Mouse (Mus musculus) embryonic facial prominence, embryonic 10.5 days (tissue): ENCODE measurements around the gene Plekhf1. TPM values are rescaled to one million over a fixed set of nuclear protein-coding genes. Genes with fewer than 3 reads are reported as not detected.

ENCODE experiments used
- DNase-seq: peaks from one replicate; pipeline ENCODE4 v3.0.0-alpha.2; 2017; ENCODE audit warnings: low spot score
- H3K27ac ChIP-seq: fragments of 300-500 bp; sonication (generic); replicated peaks from 2 replicates; pipeline ENCODE4 v1.5.1; 2016; ENCODE audit warnings: mild to moderate bottlenecking
- H3K27me3 ChIP-seq: fragments of 300-500 bp; sonication (generic); replicated peaks from 2 replicates; pipeline ENCODE4 v1.6.1; 2016; ENCODE audit warnings: low read depth, mild to moderate bottlenecking; ENCODE audit not compliant: poor library complexity, severe bottlenecking
- H3K36me3 ChIP-seq: fragments of 300-500 bp; sonication (generic); replicated peaks from 2 replicates; pipeline ENCODE4 v1.6.1; 2016; ENCODE audit warnings: mild to moderate bottlenecking, moderate library complexity
- H3K4me1 ChIP-seq: fragments of 300-500 bp; sonication (generic); 2 replicates; pipeline ENCODE4 v1.6.1; 2016
- H3K4me3 ChIP-seq: fragments of 300-500 bp; sonication (generic); 2 replicates; pipeline ENCODE4 v1.5.1; 2016; ENCODE audit warnings: mild to moderate bottlenecking, moderate library complexity
- H3K9me3 ChIP-seq: fragments of 300-500 bp; sonication (generic); 2 replicates; pipeline ENCODE4 v1.6.1; 2016; ENCODE audit warnings: mild to moderate bottlenecking
- WGBS: fragments of 180-500 bp; shearing (Covaris S2); methylation state at CpG from one replicate; pipeline ENCODE4 v1.1.7; 2016; 5-methylcytosine and 5-hydroxymethylcytosine counted together
- polyA plus RNA-seq: library from polyadenylated mRNA; unstranded; fragments of >200 nt; fragmentation: Nextera tagmentation; extraction: Ambion mirVana; gene quantifications from 2 replicates; pipeline ENCODE4 v1.2.1, GENCODE M21; 2016

Plekhf1 gene
- polyA plus RNA-seq, 1 experiment from 2014 or later, result 3.0 TPM

GRCm38 (mm10) chr7:38191146-38191545, 36.7 kb downstream of the Plekhf1 start:
- no peaks in the 10 kb centered on the region for H3K4me1 ChIP-seq
- DNase-seq, result no peak
- WGBS, result 61% methylated on average over 8 of the region's 8 CpGs
- no peaks in the 10 kb centered on the region for H3K9me3 ChIP-seq
- H3K4me3 ChIP-seq, result no peak overlapping the region
- no peaks in the 10 kb centered on the region for H3K27me3 ChIP-seq
- H3K36me3 ChIP-seq, result peaks cover 26% of the 10 kb centered on the region
- H3K27ac ChIP-seq, result no peak overlapping the region

GRCm38 (mm10) chr7:38190056-38190835, 37.6 kb downstream of the Plekhf1 start:
- Histone ChIP-seq H3K9me3 (no peaks in the 10 kb centered on the region), H3K27me3 (no peaks in the 10 kb centered on the region), H3K4me3 (no peak overlapping the region), H3K4me1 (no peaks in the 10 kb centered on the region), H3K27ac (no peak overlapping the region), H3K36me3 (peaks cover 25% of the 10 kb centered on the region)
- 90% methylated on average over 8 of the region's 8 CpGs for WGBS
- no peak for DNase-seq

GRCm38 (mm10) chr7:38189136-38189982, 38.5 kb downstream of the Plekhf1 start:
- H3K36me3 ChIP-seq, result peaks cover 16% of the 10 kb centered on the region
- H3K9me3 ChIP-seq, result no peaks in the 10 kb centered on the region
- no peak overlapping the region for H3K4me3 ChIP-seq
- H3K27me3 ChIP-seq, result no peaks in the 10 kb centered on the region
- DNase-seq, result no peak
- peaks cover 5% of the 10 kb centered on the region for H3K4me1 ChIP-seq
- 84% methylated on average over 15 of the region's 15 CpGs for WGBS
- H3K27ac ChIP-seq, result no peak overlapping the region

GRCm38 (mm10) chr7:38188281-38189075, 39.3 kb downstream of the Plekhf1 start:
- Histone ChIP-seq H3K4me3 (no peak overlapping the region), H3K27me3 (no peaks in the 10 kb centered on the region), H3K4me1 (peaks cover 11% of the 10 kb centered on the region), H3K27ac (no peak overlapping the region), H3K36me3 (peaks cover 16% of the 10 kb centered on the region), H3K9me3 (no peaks in the 10 kb centered on the region)
- no peak for DNase-seq
- 92% methylated on average over 8 of the region's 8 CpGs for WGBS

- H3K36me3 ChIP-seq, result peaks cover 16% of the 10 kb centered on the region
- no peak overlapping the region for H3K4me3 ChIP-seq
- WGBS, result 76% methylated on average over 4 of the region's 4 CpGs
- H3K27ac ChIP-seq, result no peak overlapping the region
- no peaks in the 10 kb centered on the region for H3K27me3 ChIP-seq
- peaks cover 18% of the 10 kb centered on the region for H3K4me1 ChIP-seq
- no peak for DNase-seq
- no peaks in the 10 kb centered on the region for H3K9me3 ChIP-seq
These were observed 40.0 kb downstream of the Plekhf1 start for GRCm38 (mm10) chr7:38187796-38188195.

- Histone ChIP-seq H3K4me3 (no peak overlapping the region), H3K4me1 (peaks cover 20% of the 10 kb centered on the region), H3K9me3 (no peaks in the 10 kb centered on the region), H3K36me3 (peaks cover 16% of the 10 kb centered on the region), H3K27ac (no peak overlapping the region), H3K27me3 (no peaks in the 10 kb centered on the region)
- WGBS, result 73% methylated on average over 4 of the region's 4 CpGs
- no peak for DNase-seq
These were observed 41.0 kb downstream of the Plekhf1 start for GRCm38 (mm10) chr7:38186861-38187260.

GRCm38 (mm10) chr7:38184786-38185185, 43.0 kb downstream of the Plekhf1 start:
- no peak for DNase-seq
- 88% methylated on average over 6 of the region's 6 CpGs for WGBS
- Histone ChIP-seq H3K36me3 (peaks cover 7% of the 10 kb centered on the region), H3K27ac (no peak overlapping the region), H3K4me3 (0 out of 2 replicates have a peak overlapping the region, but pooled peaks have one; percentile 11), H3K4me1 (peaks cover 20% of the 10 kb centered on the region), H3K9me3 (no peaks in the 10 kb centered on the region), H3K27me3 (no peaks in the 10 kb centered on the region)

GRCm38 (mm10) chr7:38184418-38184745, 43.4 kb downstream of the Plekhf1 start:
- no peaks in the 10 kb centered on the region for H3K27me3 ChIP-seq
- WGBS, result 79% methylated on average over 1 of the region's 1 CpGs
- H3K4me3 ChIP-seq, result peak overlapping the region; percentile 78
- no peak overlapping the region for H3K27ac ChIP-seq
- no peaks in the 10 kb centered on the region for H3K9me3 ChIP-seq
- no peak for DNase-seq
- H3K36me3 ChIP-seq, result peaks cover 5% of the 10 kb centered on the region; the same call in 1 of the 2 replicates
- peaks cover 20% of the 10 kb centered on the region for H3K4me1 ChIP-seq

GRCm38 (mm10) chr7:38183709-38184417, 44.0 kb downstream of the Plekhf1 start:
- H3K4me1 ChIP-seq, result peaks cover 20% of the 10 kb centered on the region
- peak overlapping the region; percentile 90 for H3K27ac ChIP-seq
- H3K27me3 ChIP-seq, result no peaks in the 10 kb centered on the region
- H3K9me3 ChIP-seq, result no peaks in the 10 kb centered on the region
- peaks cover 4% of the 10 kb centered on the region; the same call in 1 of the 2 replicates for H3K36me3 ChIP-seq
- peak overlapping the region; percentile 78 for H3K4me3 ChIP-seq
- WGBS, result 5% methylated on average over 36 of the region's 36 CpGs
- peak; percentile 90 for DNase-seq

GRCm38 (mm10) chr7:38182962-38183687, 44.7 kb downstream of the Plekhf1 start, which contains the start of gene 1600014C10Rik:
Gene 1600014C10Rik (plus strand): TSS chr7:38183217.
- H3K4me1 ChIP-seq, result peaks cover 20% of the 10 kb centered on the region
- H3K9me3 ChIP-seq, result no peaks in the 10 kb centered on the region
- H3K4me3 ChIP-seq, result peak within 1 kb of the TSS; percentile 78
- DNase-seq, result no peak
- H3K27ac ChIP-seq, result peak within 1 kb of the TSS; percentile 90
- WGBS, result 3% methylated on average over 28 of the region's 28 CpGs
- H3K36me3 ChIP-seq, result no peaks in the 10 kb centered on the region
- H3K27me3 ChIP-seq, result no peaks in the 10 kb centered on the region

- WGBS, result under 1% methylated on average over 11 of the region's 11 CpGs
- peak overlapping the region; percentile 78 for H3K4me3 ChIP-seq
- H3K27me3 ChIP-seq, result no peaks in the 10 kb centered on the region
- no peaks in the 10 kb centered on the region for H3K9me3 ChIP-seq
- peaks cover 20% of the 10 kb centered on the region for H3K4me1 ChIP-seq
- H3K27ac ChIP-seq, result peak overlapping the region; percentile 90; the same call in 1 of the 2 replicates
- DNase-seq, result peak; percentile 89
- no peaks in the 10 kb centered on the region for H3K36me3 ChIP-seq
These were observed 45.2 kb downstream of the Plekhf1 start for GRCm38 (mm10) chr7:38182596-38182961.
